23 mouse cellular contexts compared by ENCODE assay signal in genomic region chr13:10449502-10449901, GRCm38 (mm10).
"Had no signal": no experiment of that assay in that cellular context is flagged by ENCODE, and none has a peak within 500 bp of the region (broad histone marks: within the 10 kb centered on the region; RNA-seq: fewer than 3 reads in every experiment).

No protein-coding gene starts in this region.

- H3K27ac ChIP-seq: heart, adult 2 months; heart, embryonic 13.5 days; heart, embryonic 15.5 days; hindbrain, embryonic 13.5 days; hindbrain, embryonic 15.5 days; hindbrain, postnatal 0 days; left cerebral cortex, adult 2 months; limb, embryonic 13.5 days; limb, embryonic 15.5 days; liver, embryonic 12.5 days; liver, embryonic 14.5 days had no signal

- H3K4me3 ChIP-seq: heart, adult 2 months; heart, embryonic 13.5 days; heart, embryonic 15.5 days; hindbrain, embryonic 13.5 days; hindbrain, embryonic 15.5 days; left cerebral cortex, adult 2 months; limb, embryonic 13.5 days; limb, embryonic 15.5 days; liver, embryonic 12.5 days had no signal

- H3K4me2 ChIP-seq: heart, embryonic 11.5 days; heart, embryonic 13.5 days; heart, embryonic 15.5 days; hindbrain, embryonic 13.5 days; hindbrain, embryonic 15.5 days; limb, embryonic 13.5 days; limb, embryonic 15.5 days; liver, embryonic 12.5 days had no signal

- H3K9me3 ChIP-seq: heart, embryonic 13.5 days; heart, embryonic 15.5 days; hindbrain, embryonic 13.5 days; hindbrain, embryonic 15.5 days; limb, embryonic 13.5 days; limb, embryonic 15.5 days; liver, embryonic 12.5 days had no signal

- H3K9ac ChIP-seq: heart, embryonic 13.5 days; heart, embryonic 15.5 days; hindbrain, embryonic 13.5 days; hindbrain, embryonic 15.5 days; limb, embryonic 13.5 days; limb, embryonic 15.5 days; liver, embryonic 12.5 days; liver, embryonic 14.5 days had no signal

- H3K27me3 ChIP-seq: heart, embryonic 13.5 days; heart, embryonic 15.5 days; hindbrain, embryonic 13.5 days; hindbrain, embryonic 15.5 days; limb, embryonic 13.5 days; limb, embryonic 15.5 days; liver, embryonic 12.5 days had no signal

- ATAC-seq: hindbrain, postnatal 0 days; liver, embryonic 12.5 days had no signal

- DNase-seq: gastrocnemius, postnatal 14 days; gastrocnemius, postnatal 36 days; heart, adult 11 months; heart, adult 2 months; heart, postnatal 14 days; heart, postnatal 36 days; kidney, adult 18-20 months; kidney, adult 8-10 months; kidney, postnatal 10 days; kidney, postnatal 25 days; layer of hippocampus, adult 9-11 months; left cerebral cortex, postnatal 4 days had no signal

- H3K36me3 ChIP-seq: heart, embryonic 13.5 days; heart, embryonic 15.5 days; hindbrain, embryonic 13.5 days; hindbrain, embryonic 15.5 days; limb, embryonic 13.5 days; limb, embryonic 15.5 days; liver, embryonic 12.5 days had no signal

- H3K4me1 ChIP-seq: heart, embryonic 13.5 days; heart, embryonic 15.5 days; hindbrain, embryonic 13.5 days; hindbrain, embryonic 15.5 days; limb, embryonic 13.5 days; limb, embryonic 15.5 days; liver, embryonic 12.5 days had no signal
